ENCODE assay signal across 24 mouse cellular contexts in genomic region chr10:86153221-86153620, GRCm38 (mm10).
A peak's percentile ranks its signal among the peaks of the same experiment; 100 is the strongest.
DNase-seq lines count a peak whose midpoint lies in the region; ATAC-seq and TF ChIP-seq lines count a peak whose summit lies in the region.
"Had no signal": no experiment of that assay in that cellular context is flagged by ENCODE, and none has a peak within 500 bp of the region (broad histone marks: within the 10 kb centered on the region; RNA-seq: fewer than 3 reads in every experiment).

No protein-coding gene starts in this region.

- H3K36me3 ChIP-seq in kidney, embryonic 14.5 days (ENCODE audit: control insufficient read depth, insufficient read depth, low read length) = no peaks in the 10 kb centered on the region
- no peaks in the 10 kb centered on the region for H3K36me3 ChIP-seq in kidney, postnatal 0 days (ENCODE audit: insufficient read depth, low read length)
- H3K36me3 ChIP-seq: embryonic facial prominence, embryonic 10.5 days; embryonic facial prominence, embryonic 12.5 days; forebrain, embryonic 15.5 days; G1E had no signal

- H3K9me3 ChIP-seq in kidney, embryonic 14.5 days (ENCODE audit: control insufficient read depth, low read length) = no peaks in the 10 kb centered on the region
- H3K9me3 ChIP-seq in kidney, postnatal 0 days (replicated peaks; ENCODE audit: low read length) = no peaks in the 10 kb centered on the region
- H3K9me3 ChIP-seq: embryonic facial prominence, embryonic 10.5 days; embryonic facial prominence, embryonic 12.5 days; forebrain, embryonic 13.5 days; forebrain, embryonic 15.5 days; G1E had no signal

- H3K4me3 ChIP-seq in kidney, embryonic 14.5 days (ENCODE audit: low read length) = no peak overlapping the region
- H3K4me3 ChIP-seq in kidney, postnatal 0 days (replicated peaks; ENCODE audit: low read depth, low read length) = no peak overlapping the region
- H3K4me3 ChIP-seq: embryonic facial prominence, embryonic 10.5 days; embryonic facial prominence, embryonic 12.5 days; forebrain, embryonic 13.5 days; forebrain, embryonic 15.5 days had no signal

- peak; percentile 32 for DNase-seq in kidney, adult 11 months
- DNase-seq in kidney, adult 8-10 months = peak; percentile 34 to 40
- no peak for DNase-seq in kidney, postnatal 10 days
- DNase-seq in kidney, postnatal 0 days (ENCODE audit: low spot score) = no peak
- DNase-seq in kidney, postnatal 14 days = no peak
- DNase-seq: adrenal gland, adult 8-10 months; adrenal gland, postnatal 14 days; adrenal gland, postnatal 36 days; B cell, adult 2 months; cerebellum, adult 11-12 months; cerebellum, adult 2 months; cerebellum, adult 9-10 months; cerebellum, postnatal 10 days; cerebellum, postnatal 25 days had no signal

- H3K27ac ChIP-seq in kidney, embryonic 14.5 days (ENCODE audit: low read depth, low read length) = no peak overlapping the region
- no peak overlapping the region for H3K27ac ChIP-seq in kidney, postnatal 0 days
- H3K27ac ChIP-seq: embryonic facial prominence, embryonic 10.5 days; embryonic facial prominence, embryonic 12.5 days; forebrain, embryonic 13.5 days; forebrain, embryonic 15.5 days had no signal

- 0 out of 2 replicates have a peak, but pooled peaks cover 5% of the 10 kb centered on the region for H3K4me1 ChIP-seq in kidney, embryonic 14.5 days (ENCODE audit: control insufficient read depth, insufficient read depth, low read length)
- no peaks in the 10 kb centered on the region for H3K4me1 ChIP-seq in kidney, postnatal 0 days (replicated peaks; ENCODE audit: insufficient read depth, low read length)
- H3K4me1 ChIP-seq: forebrain, embryonic 13.5 days; forebrain, embryonic 15.5 days had no signal

- ATAC-seq in kidney, embryonic 14.5 days (ENCODE audit: low FRiP score, low TSS enrichment) = no peak
- 0 out of 2 replicates have a peak, but pooled peaks have one; percentile 5 for ATAC-seq in kidney, postnatal 0 days (replicated peaks; ENCODE audit: low FRiP score, low read depth)
- ATAC-seq: activated CD4-positive, CD25-positive, alpha-beta regulatory T cell, adult 4 months; CD4-positive, CD25-positive, alpha-beta regulatory T cell, adult 4 months; forebrain, embryonic 13.5 days; forebrain, embryonic 15.5 days; Patski had no signal

- H3K4me2 ChIP-seq in kidney, embryonic 14.5 days (replicated peaks; ENCODE audit: low read depth, low read length) = no peak overlapping the region
- no peak overlapping the region for H3K4me2 ChIP-seq in kidney, postnatal 0 days (ENCODE audit: low read length)
- H3K4me2 ChIP-seq: embryonic facial prominence, embryonic 12.5 days; forebrain, embryonic 13.5 days; forebrain, embryonic 15.5 days had no signal

- TF ChIP-seq CTCF in kidney, postnatal 0 days (IDR thresholded peaks at IDR 0.05; ENCODE audit: low read depth) = no peak

- H3K27me3 ChIP-seq in kidney, embryonic 14.5 days (ENCODE audit: control insufficient read depth, insufficient read depth, low read length) = no peaks in the 10 kb centered on the region
- H3K27me3 ChIP-seq in kidney, postnatal 0 days (ENCODE audit: insufficient read depth, low read length) = no peaks in the 10 kb centered on the region
- H3K27me3 ChIP-seq: CH12.LX; embryonic facial prominence, embryonic 12.5 days; forebrain, embryonic 13.5 days; forebrain, embryonic 15.5 days; Patski had no signal

- H3K9ac ChIP-seq in kidney, embryonic 14.5 days (ENCODE audit: low read depth, low read length) = no peak overlapping the region
- H3K9ac ChIP-seq in kidney, postnatal 0 days (ENCODE audit: low read depth, low read length) = no peak overlapping the region
- H3K9ac ChIP-seq: embryonic facial prominence, embryonic 12.5 days; forebrain, embryonic 13.5 days; forebrain, embryonic 15.5 days had no signal

Comparison
In these comparisons a context has a peak if more than half of its experiments do, and no peak if none do; other contexts are left out.
1. DNase-seq: peak in kidney, adult 11 months (single experiment) and kidney, adult 8-10 months (2 of 2); none in kidney, postnatal 10 days (single experiment), kidney, postnatal 0 days (single experiment) and kidney, postnatal 14 days (single experiment).